Mouse (Mus musculus): ENCODE data around the gene Gtf2h3. TPM values are rescaled to one million over a fixed set of nuclear protein-coding genes. Genes with fewer than 3 reads are reported as not detected.

The Gtf2h3 gene
- total RNA-seq (2023; ENCODE audit: inconsistent age): 35.9 to 40.2 TPM (median 37.1 TPM) in 4 replicates

DNA sequence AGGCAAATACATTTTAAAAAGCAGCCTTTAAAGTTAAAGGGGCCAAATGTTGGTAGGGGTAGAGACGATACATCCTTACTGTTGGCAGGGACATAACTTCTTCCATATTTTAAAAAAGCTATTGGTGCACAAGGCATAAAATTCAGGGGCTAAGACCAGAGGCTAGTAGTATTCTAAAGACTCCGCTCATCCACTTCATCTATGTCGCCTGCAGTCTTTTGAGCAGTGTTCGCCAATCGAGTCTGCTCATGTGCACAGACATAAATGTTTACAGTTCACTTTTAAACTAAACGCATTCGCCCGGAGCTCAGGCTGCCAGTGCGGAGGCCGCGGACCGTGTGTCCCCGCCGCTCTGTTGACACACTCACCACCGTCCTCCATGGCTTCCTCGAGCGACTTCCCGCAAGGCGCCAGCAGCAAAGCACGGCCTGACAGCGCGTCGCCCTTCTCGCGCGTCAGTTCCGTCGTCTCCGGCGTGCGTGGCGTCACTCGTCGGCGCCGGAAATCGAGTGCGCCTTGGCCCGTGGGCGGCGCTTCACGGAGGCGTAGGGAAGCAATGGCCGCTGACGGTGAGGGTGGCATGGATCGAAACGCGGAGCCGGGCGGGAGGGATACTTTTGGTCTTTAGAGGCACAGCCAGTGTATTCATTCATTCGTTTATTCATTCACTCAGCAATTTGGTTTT, at the start of gene Gtf2h3, which contains the start of gene Eif2b1:
Gtf2h3 (plus strand) TSS at position 508 of the 685 bp plus-strand sequence.
Eif2b1 (minus strand) TSS at position 499 of the 685 bp plus-strand sequence.

DNA sequence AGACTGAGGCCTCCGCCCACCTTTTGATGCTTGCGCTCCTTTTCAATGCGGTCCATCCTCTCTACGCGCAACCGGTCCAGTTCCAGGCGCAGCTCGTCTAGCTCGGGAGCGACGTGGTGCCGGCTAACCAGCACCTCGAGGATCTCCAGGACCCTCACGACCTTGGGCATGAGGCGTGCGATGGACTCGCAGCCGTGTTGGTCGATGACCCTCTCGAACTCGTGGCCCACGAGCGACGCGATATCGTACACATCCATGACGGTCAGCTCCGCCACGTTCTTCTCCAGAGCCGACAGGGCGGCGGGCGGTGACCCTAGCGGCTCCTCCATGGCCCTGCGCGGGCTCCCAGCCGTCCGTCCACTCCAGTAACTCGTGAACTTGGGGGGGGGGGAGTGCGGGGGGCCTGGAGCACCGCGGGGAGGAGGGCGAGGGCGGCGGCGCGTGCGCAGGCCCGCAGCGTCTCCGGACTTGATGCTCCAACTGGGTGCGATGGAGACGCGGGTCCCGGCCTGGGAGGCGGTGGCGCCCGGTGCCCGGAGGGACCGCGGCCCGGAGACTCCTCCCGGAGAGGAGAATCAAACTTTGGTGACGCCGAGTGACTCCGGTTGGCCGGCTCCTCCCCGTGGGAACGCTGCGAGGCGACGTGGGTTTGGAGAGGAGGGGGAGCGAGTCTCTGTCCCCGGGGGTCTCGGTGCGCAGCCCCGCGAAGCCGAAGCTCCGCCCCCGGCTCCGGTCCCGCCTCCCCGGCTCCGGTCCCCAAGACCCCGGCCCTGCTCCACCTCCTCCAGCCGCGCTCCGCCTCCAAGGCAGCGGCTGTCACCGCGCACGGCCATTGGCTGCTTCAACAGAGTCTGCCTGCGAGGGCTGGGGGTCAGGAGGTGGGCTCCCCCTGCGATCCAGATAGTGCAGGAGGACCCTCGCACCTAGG, 48.0 kb upstream of the Gtf2h3 start, which contains the start of gene Rilpl1:
Rilpl1 (minus strand) TSS at position 737 of the 928 bp plus-strand sequence.

DNA sequence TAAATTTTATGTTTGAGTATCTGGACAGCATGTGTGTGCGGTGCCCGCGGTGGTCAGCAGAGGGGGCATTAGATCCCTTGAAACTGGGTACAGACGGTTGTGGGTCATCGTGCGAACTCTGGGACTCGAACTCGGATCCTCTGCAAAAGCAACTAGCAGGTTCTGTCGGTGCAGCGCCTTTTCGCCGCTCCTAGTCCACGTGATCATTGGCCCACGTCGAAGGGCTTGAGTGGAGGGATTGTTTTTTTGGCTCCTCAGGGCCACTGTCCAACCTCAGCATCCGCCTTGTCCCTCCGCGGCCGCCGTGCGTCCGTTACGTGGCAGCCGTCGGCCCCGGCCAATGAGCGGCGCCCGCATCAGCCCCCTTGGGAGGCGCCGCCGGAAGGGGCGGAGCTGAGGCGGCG, 38.6 kb upstream of the Gtf2h3 start, which contains the start of gene Tmed2:
Tmed2 (plus strand) TSS at position 313 of the 404 bp plus-strand sequence.

DNA sequence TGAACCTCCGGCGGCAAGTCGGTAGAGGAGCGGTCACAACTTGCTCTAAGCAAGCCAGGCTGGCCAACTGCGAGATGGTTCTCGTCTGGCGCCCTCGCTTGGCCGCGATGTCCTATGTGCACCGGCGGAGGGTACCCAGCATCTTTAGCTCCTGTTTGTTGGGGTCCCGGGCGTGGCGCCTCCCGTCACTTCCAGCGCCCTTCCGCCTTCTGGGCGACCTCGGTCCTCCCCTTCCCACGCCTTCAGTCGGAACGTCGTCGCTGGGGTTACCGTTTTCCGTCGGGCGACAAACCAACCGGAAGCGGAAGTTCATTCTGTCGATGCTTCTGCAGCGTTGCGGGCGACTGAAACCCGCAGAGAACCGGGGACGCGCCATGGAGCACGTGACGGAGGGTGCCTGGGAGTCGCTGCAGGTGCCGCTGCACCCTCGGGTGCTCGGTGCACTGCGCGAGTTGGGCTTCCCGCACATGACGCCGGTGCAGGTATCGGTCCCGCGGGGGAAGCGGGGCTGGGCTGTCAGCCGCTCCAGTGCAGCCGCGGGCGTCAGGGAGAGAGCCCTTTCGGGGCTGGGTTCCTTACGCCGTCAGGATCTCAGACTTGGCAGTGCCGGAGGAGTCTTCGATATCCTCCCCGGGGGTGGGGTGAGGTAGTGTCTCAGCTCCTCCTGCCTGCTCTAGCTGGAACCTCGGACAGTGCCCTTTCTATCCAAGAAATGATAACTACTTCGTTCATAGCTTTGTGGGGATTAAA, 26.2 kb upstream of the Gtf2h3 start, which contains the start of gene Ddx55:
Ddx55 (plus strand) TSS at position 307 of the 750 bp plus-strand sequence.

DNA sequence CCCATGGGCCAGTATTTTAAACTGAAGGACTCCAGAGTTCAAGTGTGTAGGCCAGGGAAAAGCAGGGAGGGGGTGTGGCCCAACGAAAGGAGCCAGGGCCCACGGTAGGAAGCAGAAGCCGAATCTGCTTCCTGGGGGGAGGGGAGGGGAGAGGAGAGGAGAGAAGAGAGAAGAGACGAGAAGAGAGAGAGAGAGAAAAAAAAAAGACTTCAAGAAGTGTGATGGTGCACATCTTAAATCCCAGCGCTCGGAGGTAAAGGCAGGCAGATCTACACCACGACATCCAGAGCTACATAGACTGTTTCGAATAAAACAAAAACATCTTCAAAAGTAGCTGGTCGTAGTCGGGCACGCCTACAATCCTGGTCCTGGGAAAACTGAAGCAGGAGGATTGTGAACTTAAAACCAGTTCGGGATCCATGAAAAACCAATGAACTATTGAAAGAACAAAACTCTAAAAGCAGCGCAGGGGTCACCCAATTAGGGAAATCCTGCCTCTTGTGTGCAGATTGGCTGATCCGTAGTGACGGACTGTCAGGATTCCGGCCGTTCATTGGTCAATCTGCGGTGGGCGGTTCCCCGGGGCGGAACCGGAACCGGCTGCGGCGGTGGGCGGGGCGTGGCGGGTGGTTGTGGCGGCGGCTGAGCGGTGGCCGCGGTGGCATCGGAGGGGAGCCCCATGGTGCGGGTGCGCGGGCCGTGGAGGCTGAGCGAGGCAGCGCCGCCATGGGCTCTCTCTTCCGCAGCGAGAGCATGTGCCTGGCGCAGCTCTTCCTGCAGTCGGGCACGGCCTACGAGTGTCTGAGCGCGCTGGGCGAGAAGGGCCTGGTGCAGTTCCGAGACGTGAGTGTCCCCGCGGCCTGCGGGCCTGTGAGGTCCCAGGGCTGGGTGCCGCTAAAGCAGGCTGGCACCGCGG, 49.8 kb downstream of the Gtf2h3 start, which contains the start of gene Atp6v0a2:
Atp6v0a2 (plus strand) TSS at position 129 of the 916 bp plus-strand sequence.

Other genes with a start within 250 kb of the Gtf2h3 start
- gene Cdk2ap1, start 216.1 kb upstream of the Gtf2h3 start, total RNA-seq (2023; ENCODE audit: inconsistent age): 98.9 to 113 TPM (median 107 TPM) in 4 replicates
- gene Sbno1, start 153.1 kb upstream of the Gtf2h3 start, total RNA-seq (2023; ENCODE audit: inconsistent age): 183 to 219 TPM (median 206 TPM) in 4 replicates
- 48.6 to 55.1 TPM (median 54.1 TPM) in 4 replicates for gene Kmt5a, start 139.2 kb upstream of the Gtf2h3 start, total RNA-seq (2023; ENCODE audit: inconsistent age)
- gene Rilpl2, start 100.8 kb upstream of the Gtf2h3 start, total RNA-seq (2023; ENCODE audit: inconsistent age): 153 to 158 TPM (median 154 TPM) in 4 replicates
- 15.0 to 23.3 TPM (median 18.6 TPM) in 4 replicates for gene Snrnp35, start 96.0 kb upstream of the Gtf2h3 start, total RNA-seq (2023; ENCODE audit: inconsistent age)
- 2.3 to 3.0 TPM (median 2.6 TPM) in 4 replicates for gene Rilpl1, start 47.7 kb upstream of the Gtf2h3 start, total RNA-seq (2023; ENCODE audit: inconsistent age)
- 97.8 to 118 TPM (median 104 TPM) in 4 replicates for gene Tmed2, start 38.4 kb upstream of the Gtf2h3 start, total RNA-seq (2023; ENCODE audit: inconsistent age)
- gene Ddx55, start 26.3 kb upstream of the Gtf2h3 start, total RNA-seq (2023; ENCODE audit: inconsistent age): 40.4 to 44.1 TPM (median 42.1 TPM) in 4 replicates
- 28.5 to 30.5 TPM (median 30.1 TPM) in 4 replicates for gene Eif2b1, start within 50 bp of the Gtf2h3 start, total RNA-seq (2023; ENCODE audit: inconsistent age)
- gene Atp6v0a2, start 49.4 kb downstream of the Gtf2h3 start, total RNA-seq (2023; ENCODE audit: inconsistent age): 50.5 to 59.9 TPM (median 51.4 TPM) in 4 replicates
- not detected in 4 replicates for gene Dnah10, start 145.9 kb downstream of the Gtf2h3 start, total RNA-seq (2023; ENCODE audit: inconsistent age)

All from B cell, adult (primary cell).